9 mouse cellular contexts compared by ENCODE assay signal in the genomic region with DNA sequence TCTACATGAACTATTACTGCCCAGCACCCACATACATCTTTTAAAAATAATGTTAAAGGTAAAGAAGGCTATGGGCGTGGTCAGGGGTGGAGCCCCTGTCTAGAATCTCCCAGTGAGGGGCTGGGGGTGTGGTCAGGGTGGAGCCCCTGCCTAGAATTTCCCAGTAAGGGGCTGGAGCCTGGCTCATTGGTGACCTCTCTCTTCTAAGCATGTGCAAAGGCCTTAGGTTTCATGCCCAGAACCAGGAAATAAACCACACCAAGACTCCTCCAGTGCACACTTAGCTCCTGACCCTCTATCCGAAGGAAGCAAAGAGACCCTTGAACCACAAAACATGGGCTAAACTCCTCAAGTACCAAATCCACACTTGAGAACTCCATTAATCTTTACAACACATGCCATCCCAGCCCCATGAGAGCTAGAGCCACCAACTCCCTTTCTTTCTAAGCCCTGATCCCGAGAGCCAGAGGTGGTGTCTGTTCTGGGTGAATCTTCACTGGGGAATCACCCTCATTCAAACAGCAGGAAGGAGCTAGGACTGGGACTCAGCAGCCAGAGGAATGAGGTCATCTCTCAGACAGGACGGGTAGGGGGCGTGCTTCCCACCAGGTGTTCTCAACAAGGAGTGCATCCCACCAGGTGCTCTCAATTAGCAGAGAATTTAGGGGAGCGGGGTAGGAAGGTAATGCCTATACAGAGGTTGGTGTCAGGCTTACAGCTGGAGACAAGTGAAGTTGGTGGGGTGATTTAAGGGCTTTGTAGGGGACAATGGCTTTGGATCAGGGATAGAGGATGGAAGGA. TPM values are rescaled to one million over a fixed set of nuclear protein-coding genes. Genes with fewer than 3 reads are reported as not detected.
DNase-seq lines count a peak whose midpoint lies in the region; ATAC-seq and TF ChIP-seq lines count a peak whose summit lies in the region.
"Had no signal": no experiment of that assay in that cellular context is flagged by ENCODE, and none has a peak within 500 bp of the region (broad histone marks: within the 10 kb centered on the region; RNA-seq: fewer than 3 reads in every experiment).

No protein-coding gene starts in this region.

- ATAC-seq in erythroid progenitor cell, adult 5-6 weeks (replicated peaks; ENCODE audit: low FRiP score, poor library complexity, severe bottlenecking) = 0 out of 2 replicates have a peak, but pooled peaks have one; percentile 10
- peak; percentile 31; the same call in 1 of the 2 replicates for ATAC-seq in liver, embryonic 12.5 days
- no peak for ATAC-seq in megakaryocyte progenitor cell, adult 5-6 weeks (replicated peaks; ENCODE audit: poor library complexity)

- peaks cover 2% of the 10 kb centered on the region for H3K79me2 ChIP-seq in heart, adult 2 months (replicated peaks; ENCODE audit: control insufficient read depth, insufficient read depth, low read length)

- no peaks in the 10 kb centered on the region for H3K9me3 ChIP-seq in heart, embryonic 10.5 days
- H3K9me3 ChIP-seq in liver, embryonic 12.5 days (replicated peaks) = no peaks in the 10 kb centered on the region

- peaks cover 40% of the 10 kb centered on the region for H3K36me3 ChIP-seq in heart, embryonic 10.5 days
- no peaks in the 10 kb centered on the region for H3K36me3 ChIP-seq in heart, adult 2 months (ENCODE audit: control insufficient read depth, insufficient read depth, low read length)
- H3K36me3 ChIP-seq in liver, embryonic 12.5 days = peaks cover 47% of the 10 kb centered on the region

- H3K9ac ChIP-seq in heart, adult 2 months (ENCODE audit: low read depth, low read length) = no peak overlapping the region; the same call in 1 of the 2 replicates
- peak overlapping the region; percentile 98 for H3K9ac ChIP-seq in liver, embryonic 12.5 days

- WGBS in heart, embryonic 10.5 days = 35% methylated on average over 6 of the region's 6 CpGs
- WGBS in heart, adult 2 months = 41% methylated on average over 6 of the region's 6 CpGs
- 29% methylated on average over 6 of the region's 6 CpGs for WGBS in liver, embryonic 12.5 days (ENCODE audit: insufficient replicate concordance)

- TF ChIP-seq EP300 in heart, adult 2 months (IDR thresholded peaks at IDR 0.05; ENCODE audit: insufficient read depth, low read depth, low read length) = no peak

- peaks cover 40% of the 10 kb centered on the region for H3K4me1 ChIP-seq in heart, embryonic 10.5 days
- H3K4me1 ChIP-seq in heart, adult 2 months (ENCODE audit: control insufficient read depth, insufficient read depth, low read length) = peaks cover 4% of the 10 kb centered on the region; the same call in 1 of the 2 replicates
- H3K4me1 ChIP-seq in liver, embryonic 12.5 days = peaks cover 76% of the 10 kb centered on the region

- H3K4me3 ChIP-seq in heart, embryonic 10.5 days = peak overlapping the region; percentile 94
- H3K4me3 ChIP-seq in heart, adult 2 months = no peak overlapping the region
- peak overlapping the region; percentile 90 for H3K4me3 ChIP-seq in liver, embryonic 12.5 days

- intact Hi-C loops in heart, adult 2 months (cut with DNase I) = loop anchor here (2.0 kb wide), 1 partner anchor 26 kb away; the partner anchor contains the start of gene Hmg20b
- intact Hi-C loops in left cerebral cortex, postnatal 10 days (cut with DNase I) = no loop called here

- no peak for TF ChIP-seq POLR2A in heart, adult 2 months (IDR thresholded peaks at IDR 0.05; ENCODE audit: insufficient read depth, low read depth, low read length)

- no peak for DNase-seq in heart, embryonic 10.5 days (ENCODE audit: low spot score)
- no peak for DNase-seq in heart, adult 2 months
- peak; percentile 29 for DNase-seq in CD4-positive helper T cell, adult 2 months (ENCODE audit: low read depth, low spot score)
- DNase-seq in left cerebral cortex, postnatal 10 days (ENCODE audit: extremely low spot score in 1 of 2, low spot score in 2 of 2) = no peak
- no peak for DNase-seq in kidney, adult 9 months

- peak overlapping the region; percentile 98 for H3K27ac ChIP-seq in heart, embryonic 10.5 days
- H3K27ac ChIP-seq in heart, adult 2 months = no peak overlapping the region
- peak overlapping the region; percentile 92 for H3K27ac ChIP-seq in liver, embryonic 12.5 days

- H3K27me3 ChIP-seq in heart, embryonic 10.5 days (ENCODE audit: insufficient read depth, poor library complexity, severe bottlenecking) = no peaks in the 10 kb centered on the region
- H3K27me3 ChIP-seq in heart, adult 2 months (ENCODE audit: control insufficient read depth, insufficient read depth, low read length) = no peaks in the 10 kb centered on the region
- no peaks in the 10 kb centered on the region for H3K27me3 ChIP-seq in liver, embryonic 12.5 days (replicated peaks)

- no peak for TF ChIP-seq CTCF in heart, adult 2 months (IDR thresholded peaks at IDR 0.05)

- peak overlapping the region; percentile 79 for H3K4me2 ChIP-seq in liver, embryonic 12.5 days

RNA-seq across cellular contexts. Expression of gene Fzr1, which starts 1.6 kb away (rescaled TPM):
- polyA plus RNA-seq in heart, embryonic 10.5 days (2016; fragmentation: Nextera tagmentation; extraction: Ambion mirVana) = 105 and 117 TPM in 2 replicates
- total RNA-seq in heart, adult 2 months (2021) = 10 to 100 TPM; 29.9 to 31.5 TPM
- polyA plus RNA-seq in heart, adult 2 months (2012; rRNA removed) = 49.3 and 56.1 TPM in 2 replicates
- 235 and 246 TPM in 2 replicates for total RNA-seq in erythroid progenitor cell, adult 5-6 weeks (2015; ENCODE audit: low replicate concordance)
- total RNA-seq in erythroid progenitor cell, adult 5-6 weeks (2017; ENCODE audit: low replicate concordance) = 247 and 266 TPM in 2 replicates
- polyA plus RNA-seq in liver, embryonic 12.5 days (2016; fragmentation: Nextera tagmentation; extraction: Ambion mirVana) = 93.8 and 100 TPM in 2 replicates
- total RNA-seq in megakaryocyte progenitor cell, adult 5-6 weeks (2015) = 17.1 and 21.7 TPM in 2 replicates
- 17.3 and 17.8 TPM in 2 replicates for total RNA-seq in megakaryocyte progenitor cell, adult 5-6 weeks (2017)
- 10 to 100 TPM; 85.7 to 94.7 TPM for total RNA-seq in left cerebral cortex, postnatal 10 days (2021)

RNA-seq across cellular contexts. Expression of gene Dohh, which starts 7.5 kb away (rescaled TPM):
- 100 and 105 TPM in 2 replicates for polyA plus RNA-seq in heart, embryonic 10.5 days (2016; fragmentation: Nextera tagmentation; extraction: Ambion mirVana)
- total RNA-seq in heart, adult 2 months (2021) = 10 to 100 TPM; 46.6 to 53.8 TPM
- polyA plus RNA-seq in heart, adult 2 months (2012; rRNA removed) = 48.5 and 56.9 TPM in 2 replicates
- total RNA-seq in erythroid progenitor cell, adult 5-6 weeks (2015; ENCODE audit: low replicate concordance) = 8.8 TPM in 1 of 2 replicates, not detected in the other
- 4.0 and 17.2 TPM in 2 replicates for total RNA-seq in erythroid progenitor cell, adult 5-6 weeks (2017; ENCODE audit: low replicate concordance)
- polyA plus RNA-seq in liver, embryonic 12.5 days (2016; fragmentation: Nextera tagmentation; extraction: Ambion mirVana) = 70.0 and 74.5 TPM in 2 replicates
- total RNA-seq in megakaryocyte progenitor cell, adult 5-6 weeks (2015) = 9.3 and 13.7 TPM in 2 replicates
- total RNA-seq in megakaryocyte progenitor cell, adult 5-6 weeks (2017) = 36.5 and 52.5 TPM in 2 replicates
- 10 to 100 TPM; 79.3 to 83.5 TPM for total RNA-seq in left cerebral cortex, postnatal 10 days (2021)

RNA-seq across cellular contexts. Expression of gene Gm48551, which starts 7.5 kb away (rescaled TPM):
- polyA plus RNA-seq in heart, embryonic 10.5 days (2016; fragmentation: Nextera tagmentation; extraction: Ambion mirVana) = 2.2 and 3.1 TPM in 2 replicates
- 1 to 10 TPM in 1 of 2 experiments, under 1 TPM in 1; 0.73 to 1.9 TPM for total RNA-seq in heart, adult 2 months (2021)
- 2.1 and 3.5 TPM in 2 replicates for polyA plus RNA-seq in heart, adult 2 months (2012; rRNA removed)
- total RNA-seq in erythroid progenitor cell, adult 5-6 weeks (2015; ENCODE audit: low replicate concordance) = 2.1 and 4.3 TPM in 2 replicates
- not detected in 2 replicates for total RNA-seq in erythroid progenitor cell, adult 5-6 weeks (2017; ENCODE audit: low replicate concordance)
- 0.68 and 1.2 TPM in 2 replicates for polyA plus RNA-seq in liver, embryonic 12.5 days (2016; fragmentation: Nextera tagmentation; extraction: Ambion mirVana)
- 2.6 and 3.0 TPM in 2 replicates for total RNA-seq in megakaryocyte progenitor cell, adult 5-6 weeks (2015)
- 0.62 and 1.7 TPM in 2 replicates for total RNA-seq in megakaryocyte progenitor cell, adult 5-6 weeks (2017)
- 1 to 10 TPM; 3.4 to 5.0 TPM for total RNA-seq in left cerebral cortex, postnatal 10 days (2021)

RNA-seq across cellular contexts. Expression of gene 4930404N11Rik, which starts 11.1 kb away (rescaled TPM):
- 1.1 and 1.4 TPM in 2 replicates for polyA plus RNA-seq in heart, embryonic 10.5 days (2016; fragmentation: Nextera tagmentation; extraction: Ambion mirVana)
- total RNA-seq in heart, adult 2 months (2021) = 1 to 10 TPM in 1 of 2 experiments, under 1 TPM in 1; 0.64 to 1.1 TPM
- 0.32 and 1.2 TPM in 2 replicates for polyA plus RNA-seq in heart, adult 2 months (2012; rRNA removed)
- 5.4 and 15.1 TPM in 2 replicates for total RNA-seq in erythroid progenitor cell, adult 5-6 weeks (2015; ENCODE audit: low replicate concordance)
- total RNA-seq in erythroid progenitor cell, adult 5-6 weeks (2017; ENCODE audit: low replicate concordance) = 12.3 and 14.8 TPM in 2 replicates
- polyA plus RNA-seq in liver, embryonic 12.5 days (2016; fragmentation: Nextera tagmentation; extraction: Ambion mirVana) = 1.4 TPM in 2 replicates
- 0.59 and 0.99 TPM in 2 replicates for total RNA-seq in megakaryocyte progenitor cell, adult 5-6 weeks (2015)
- total RNA-seq in megakaryocyte progenitor cell, adult 5-6 weeks (2017) = 0.92 and 2.2 TPM in 2 replicates
- total RNA-seq in left cerebral cortex, postnatal 10 days (2021) = 1 to 10 TPM; 1.2 to 1.7 TPM

RNA-seq across cellular contexts. Expression of gene Gm48552, which starts 12.0 kb away (rescaled TPM):
- 1.1 and 1.7 TPM in 2 replicates for polyA plus RNA-seq in heart, embryonic 10.5 days (2016; fragmentation: Nextera tagmentation; extraction: Ambion mirVana)
- 1 to 10 TPM in 1 of 2 experiments, not detected in 1; 1.2 TPM for total RNA-seq in heart, adult 2 months (2021)
- 0.88 and 1.2 TPM in 2 replicates for polyA plus RNA-seq in heart, adult 2 months (2012; rRNA removed)
- total RNA-seq in erythroid progenitor cell, adult 5-6 weeks (2015; ENCODE audit: low replicate concordance) = not detected in 2 replicates
- not detected in 2 replicates for total RNA-seq in erythroid progenitor cell, adult 5-6 weeks (2017; ENCODE audit: low replicate concordance)
- polyA plus RNA-seq in liver, embryonic 12.5 days (2016; fragmentation: Nextera tagmentation; extraction: Ambion mirVana) = 0.71 and 0.98 TPM in 2 replicates
- total RNA-seq in megakaryocyte progenitor cell, adult 5-6 weeks (2015) = not detected in 2 replicates
- total RNA-seq in megakaryocyte progenitor cell, adult 5-6 weeks (2017) = 0.46 TPM in 1 of 2 replicates, not detected in the other
- total RNA-seq in left cerebral cortex, postnatal 10 days (2021) = 1 to 10 TPM; 2.5 to 3.5 TPM
- total RNA-seq: neutrophil, adult 5-6 weeks had no signal
